Mouse (Mus musculus): Measurements from ENCODE around the gene Gm21258. TPM values are rescaled to one million over a fixed set of nuclear protein-coding genes. Genes with fewer than 3 reads are reported as not detected.
"Not testable (repeated sequence)": the region's sequence is repeated elsewhere in the genome, so short reads cannot be mapped to it uniquely, and the experiment has no call there.

Gm21258 gene
- not detected for total RNA-seq (2021)
- long read RNA-seq, experiment 1 = 0 reads
- long read RNA-seq, experiment 2 = 0 reads

DNA sequence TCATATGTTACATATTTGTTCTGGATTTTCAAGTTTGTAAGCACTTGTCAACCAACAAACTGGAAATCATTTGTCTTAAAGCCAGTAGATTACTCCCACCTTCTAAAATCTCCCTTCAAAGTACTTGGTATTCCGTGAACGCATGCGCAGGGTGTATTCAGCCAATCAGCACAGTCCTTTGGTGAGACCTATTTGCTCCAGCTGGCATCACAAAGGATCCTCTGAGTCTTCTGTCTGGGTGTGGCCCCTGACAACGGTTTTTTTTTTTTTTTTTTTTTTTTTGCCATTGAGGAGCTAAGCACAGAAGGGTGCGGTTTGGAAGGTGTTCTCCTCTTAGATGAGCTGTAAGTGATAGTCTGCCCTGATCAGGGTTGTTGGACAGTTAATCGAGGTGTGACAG lies at the start of gene Gm21258:
Gm21258 (plus strand) TSS at position 301 of the 400 bp plus-strand sequence.
- not testable (repeated sequence) for DNase-seq (ENCODE audit: low spot score in 2 of 2)
